Mouse (Mus musculus): Measurements from ENCODE around the gene Gatad2b. TPM values are rescaled to one million over a fixed set of nuclear protein-coding genes. Genes with fewer than 3 reads are reported as not detected.

The Gatad2b gene
- polyA plus RNA-seq, 1 experiment from 2014 or later, result 4.7 TPM

DNA sequence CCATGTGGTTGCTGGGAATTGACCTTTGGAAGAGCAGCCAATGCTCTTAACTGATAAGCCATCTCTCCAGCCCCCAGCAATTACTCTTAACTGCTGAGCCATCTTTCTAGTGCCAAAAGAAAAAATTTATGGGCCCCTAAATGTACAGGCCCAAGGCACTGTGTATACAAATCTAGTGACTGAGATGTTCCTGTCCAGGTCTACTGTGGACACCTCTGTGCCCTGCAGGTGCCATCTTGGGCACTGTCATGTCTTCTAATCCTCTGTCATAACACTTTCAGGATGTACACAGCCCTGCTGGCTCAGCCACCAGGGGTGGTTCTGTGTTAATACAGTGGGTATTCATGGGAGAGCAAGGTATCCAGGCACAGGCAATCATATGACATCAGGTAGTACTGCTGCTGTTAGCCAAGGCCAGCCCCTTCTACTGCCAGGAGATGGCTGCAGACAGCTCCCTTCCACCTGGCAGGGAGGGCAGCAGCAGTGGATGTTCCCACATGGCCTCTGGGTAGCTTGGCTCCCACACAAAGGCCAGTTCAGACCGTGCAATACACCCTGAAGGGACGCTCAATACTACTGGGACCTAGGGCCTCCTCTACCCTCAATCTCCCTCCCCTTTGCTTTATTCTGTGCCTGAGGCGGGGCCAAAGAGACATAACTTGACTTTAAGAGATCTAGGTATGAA, 82.7 kb downstream of the Gatad2b start:
- 59% methylated on average over 3 of the region's 3 CpGs for WGBS
- Histone ChIP-seq H3K4me1 (replicated peaks; ENCODE audit: control insufficient read depth, insufficient read depth, low read length) (no peaks in the 10 kb centered on the region), H3K9me3 (ENCODE audit: control insufficient read depth) (no peaks in the 10 kb centered on the region), H3K4me3 (ENCODE audit: low read depth, low read length) (no peak overlapping the region), H3K36me3 (ENCODE audit: control insufficient read depth, insufficient read depth) (no peaks in the 10 kb centered on the region), H3K4me2 (replicated peaks; ENCODE audit: low read depth) (no peak overlapping the region), H3K9ac (ENCODE audit: low read depth, low read length) (no peak overlapping the region), H3K27me3 (replicated peaks; ENCODE audit: control insufficient read depth, insufficient read depth, low read length) (no peaks in the 10 kb centered on the region), H3K27ac (ENCODE audit: low read depth, low read length) (no peak overlapping the region)
- no peak for ATAC-seq
- no peak for TF ChIP-seq CTCF (IDR thresholded peaks at IDR 0.05; ENCODE audit: low read depth)

DNA sequence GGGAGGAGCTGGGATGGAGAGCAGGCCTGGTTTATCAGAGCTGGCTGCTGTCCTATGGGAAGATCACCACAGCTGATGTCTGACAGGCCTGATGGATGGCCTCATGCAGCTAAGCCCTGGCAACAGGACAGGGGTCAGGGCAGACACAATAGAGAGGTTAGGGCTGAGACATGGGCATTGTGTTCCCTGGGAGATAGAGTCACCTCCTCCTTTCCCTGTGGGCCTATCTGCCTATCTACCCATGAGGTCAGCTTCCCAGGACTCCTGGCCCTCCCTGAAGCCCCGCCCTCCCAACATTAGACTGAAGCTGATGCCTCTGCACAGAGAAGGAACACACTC, 83.2 kb downstream of the Gatad2b start:
- H3K4me1 ChIP-seq (replicated peaks; ENCODE audit: control insufficient read depth, insufficient read depth, low read length), result no peaks in the 10 kb centered on the region
- H3K4me2 ChIP-seq (replicated peaks; ENCODE audit: low read depth), result no peak overlapping the region
- H3K4me3 ChIP-seq (ENCODE audit: low read depth, low read length), result no peak overlapping the region
- H3K9me3 ChIP-seq (ENCODE audit: control insufficient read depth), result no peaks in the 10 kb centered on the region
- no peaks in the 10 kb centered on the region for H3K27me3 ChIP-seq (replicated peaks; ENCODE audit: control insufficient read depth, insufficient read depth, low read length)
- TF ChIP-seq CTCF (IDR thresholded peaks at IDR 0.05; ENCODE audit: low read depth), result no peak
- H3K9ac ChIP-seq (ENCODE audit: low read depth, low read length), result no peak overlapping the region
- H3K27ac ChIP-seq (ENCODE audit: low read depth, low read length), result no peak overlapping the region
- no peaks in the 10 kb centered on the region for H3K36me3 ChIP-seq (ENCODE audit: control insufficient read depth, insufficient read depth)
- WGBS, result 75% methylated on average over 1 of the region's 1 CpGs
- ATAC-seq, result no peak

DNA sequence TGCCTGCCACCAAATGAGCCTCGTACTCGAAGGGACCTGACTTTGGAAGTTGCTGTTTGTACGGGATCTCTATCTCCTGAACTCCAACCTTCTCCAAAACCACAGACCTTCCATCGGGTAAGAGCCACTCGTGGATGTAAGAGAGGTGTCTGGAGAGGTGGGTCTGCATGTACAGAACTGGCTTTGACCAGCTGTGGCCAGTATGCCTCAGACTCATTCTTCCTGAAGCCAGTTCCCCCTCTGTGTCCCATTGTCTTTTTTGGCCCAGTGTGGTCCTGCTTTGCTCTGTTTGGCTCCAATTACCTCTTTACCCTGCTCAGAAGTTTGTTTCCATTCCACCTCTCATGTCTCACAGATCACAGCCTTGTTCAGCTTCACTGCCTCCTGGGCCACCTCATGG, 85.5 kb downstream of the Gatad2b start:
- TF ChIP-seq CTCF (IDR thresholded peaks at IDR 0.05; ENCODE audit: low read depth), result no peak
- Histone ChIP-seq H3K4me2 (replicated peaks; ENCODE audit: low read depth) (no peak overlapping the region), H3K9me3 (ENCODE audit: control insufficient read depth) (no peaks in the 10 kb centered on the region), H3K4me1 (replicated peaks; ENCODE audit: control insufficient read depth, insufficient read depth, low read length) (no peaks in the 10 kb centered on the region), H3K27me3 (replicated peaks; ENCODE audit: control insufficient read depth, insufficient read depth, low read length) (no peaks in the 10 kb centered on the region), H3K27ac (ENCODE audit: low read depth, low read length) (no peak overlapping the region), H3K36me3 (ENCODE audit: control insufficient read depth, insufficient read depth) (no peaks in the 10 kb centered on the region), H3K9ac (ENCODE audit: low read depth, low read length) (no peak overlapping the region), H3K4me3 (ENCODE audit: low read depth, low read length) (no peak overlapping the region)
- ATAC-seq, result no peak
- 74% methylated on average over 5 of the region's 5 CpGs for WGBS

DNA sequence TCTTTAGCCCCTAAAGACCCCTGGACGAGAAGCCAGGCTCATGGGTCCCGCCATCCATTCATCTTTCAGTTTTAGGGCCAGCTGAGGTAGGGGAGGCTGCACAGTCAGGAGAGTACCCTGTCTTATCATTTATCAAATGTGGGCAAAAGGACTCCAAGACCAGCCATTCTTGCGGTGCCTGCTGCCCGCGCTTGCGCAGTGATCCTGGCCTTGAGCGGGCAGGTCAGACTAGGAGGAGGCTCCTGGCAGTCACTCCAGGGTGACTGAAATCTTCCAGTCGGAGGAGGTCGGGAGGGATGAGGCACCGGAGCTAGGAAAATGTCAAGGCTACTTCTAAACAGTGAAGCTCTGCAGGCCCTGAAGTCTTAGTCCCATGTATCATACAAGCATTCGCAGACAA, 88.7 kb downstream of the Gatad2b start:
- no peak for TF ChIP-seq CTCF (IDR thresholded peaks at IDR 0.05; ENCODE audit: low read depth)
- Histone ChIP-seq H3K9ac (ENCODE audit: low read depth, low read length) (no peak overlapping the region), H3K27ac (ENCODE audit: low read depth, low read length) (no peak overlapping the region), H3K9me3 (ENCODE audit: control insufficient read depth) (no peaks in the 10 kb centered on the region), H3K36me3 (ENCODE audit: control insufficient read depth, insufficient read depth) (no peaks in the 10 kb centered on the region), H3K4me2 (replicated peaks; ENCODE audit: low read depth) (no peak overlapping the region), H3K4me3 (ENCODE audit: low read depth, low read length) (no peak overlapping the region), H3K4me1 (replicated peaks; ENCODE audit: control insufficient read depth, insufficient read depth, low read length) (no peaks in the 10 kb centered on the region), H3K27me3 (replicated peaks; ENCODE audit: control insufficient read depth, insufficient read depth, low read length) (no peaks in the 10 kb centered on the region)
- WGBS, result 58% methylated on average over 11 of the region's 11 CpGs
- ATAC-seq, result no peak

DNA sequence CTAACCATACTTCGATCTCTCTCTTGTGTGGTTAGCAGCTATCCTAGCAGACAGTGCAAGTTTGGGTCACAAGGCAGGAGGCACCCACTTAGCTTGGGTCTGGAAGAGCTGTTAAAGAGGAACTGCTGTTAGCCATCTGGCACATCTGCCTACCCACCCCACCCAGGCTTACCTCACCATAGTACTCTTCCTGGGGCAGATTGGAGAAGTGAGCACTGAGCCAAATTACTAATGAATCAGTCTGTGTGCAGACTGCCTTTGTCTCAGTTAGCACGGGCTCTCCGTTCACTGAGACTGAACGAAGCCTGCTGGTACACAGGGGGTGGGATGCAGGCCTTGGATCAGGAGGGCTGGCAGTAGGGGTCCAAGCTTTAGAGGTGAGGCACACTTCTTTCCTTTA, 90.7 kb downstream of the Gatad2b start:
- no peaks in the 10 kb centered on the region for H3K36me3 ChIP-seq (ENCODE audit: control insufficient read depth, insufficient read depth)
- H3K27ac ChIP-seq (ENCODE audit: low read depth, low read length), result no peak overlapping the region
- H3K4me2 ChIP-seq (replicated peaks; ENCODE audit: low read depth), result no peak overlapping the region
- WGBS, result 80% methylated on average over 4 of the region's 4 CpGs
- no peak for ATAC-seq
- H3K9ac ChIP-seq (ENCODE audit: low read depth, low read length), result no peak overlapping the region
- no peaks in the 10 kb centered on the region for H3K4me1 ChIP-seq (replicated peaks; ENCODE audit: control insufficient read depth, insufficient read depth, low read length)
- no peak for TF ChIP-seq CTCF (IDR thresholded peaks at IDR 0.05; ENCODE audit: low read depth)
- no peaks in the 10 kb centered on the region for H3K9me3 ChIP-seq (ENCODE audit: control insufficient read depth)
- no peaks in the 10 kb centered on the region for H3K27me3 ChIP-seq (replicated peaks; ENCODE audit: control insufficient read depth, insufficient read depth, low read length)
- no peak overlapping the region for H3K4me3 ChIP-seq (ENCODE audit: low read depth, low read length)

DNA sequence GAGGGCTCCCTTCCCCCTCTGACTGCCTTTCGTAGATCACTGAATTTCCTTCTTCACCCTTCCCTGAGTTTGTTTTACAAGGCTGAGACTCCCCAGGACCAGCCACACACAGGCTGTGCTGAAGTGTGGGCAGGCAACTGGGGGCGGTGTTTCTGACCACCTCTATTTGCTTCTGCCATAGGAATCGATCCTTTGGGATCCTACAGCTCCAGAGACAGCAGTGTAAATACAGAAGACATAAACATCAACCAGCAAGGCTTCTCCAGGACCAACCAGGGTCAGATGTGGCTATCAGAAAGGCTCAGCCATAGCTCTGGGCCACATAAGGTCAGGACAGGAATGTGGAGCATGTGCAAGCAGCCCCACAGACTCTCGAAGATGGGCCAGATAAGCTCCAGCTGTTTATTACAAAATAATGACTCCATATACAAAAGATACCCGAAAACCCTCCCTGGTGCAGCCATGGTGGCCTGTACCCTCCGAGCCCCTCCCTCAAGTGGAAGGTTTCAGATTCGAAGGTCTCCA, 91.9 kb downstream of the Gatad2b start:
- no peak overlapping the region for H3K9ac ChIP-seq (ENCODE audit: low read depth, low read length)
- ATAC-seq, result no peak
- H3K9me3 ChIP-seq (ENCODE audit: control insufficient read depth), result no peaks in the 10 kb centered on the region
- WGBS, result 40% methylated on average over 7 of the region's 7 CpGs
- no peaks in the 10 kb centered on the region for H3K27me3 ChIP-seq (replicated peaks; ENCODE audit: control insufficient read depth, insufficient read depth, low read length)
- TF ChIP-seq CTCF (IDR thresholded peaks at IDR 0.05; ENCODE audit: low read depth), result no peak
- H3K27ac ChIP-seq (ENCODE audit: low read depth, low read length), result no peak overlapping the region; the same call in 1 of the 2 replicates
- H3K36me3 ChIP-seq (ENCODE audit: control insufficient read depth, insufficient read depth), result no peaks in the 10 kb centered on the region
- H3K4me3 ChIP-seq (ENCODE audit: low read depth, low read length), result no peak overlapping the region
- no peaks in the 10 kb centered on the region for H3K4me1 ChIP-seq (replicated peaks; ENCODE audit: control insufficient read depth, insufficient read depth, low read length)
- no peak overlapping the region for H3K4me2 ChIP-seq (replicated peaks; ENCODE audit: low read depth)
